Mouse (Mus musculus): ENCODE data around the gene Gtf3c6.

Gtf3c6 gene

DNA sequence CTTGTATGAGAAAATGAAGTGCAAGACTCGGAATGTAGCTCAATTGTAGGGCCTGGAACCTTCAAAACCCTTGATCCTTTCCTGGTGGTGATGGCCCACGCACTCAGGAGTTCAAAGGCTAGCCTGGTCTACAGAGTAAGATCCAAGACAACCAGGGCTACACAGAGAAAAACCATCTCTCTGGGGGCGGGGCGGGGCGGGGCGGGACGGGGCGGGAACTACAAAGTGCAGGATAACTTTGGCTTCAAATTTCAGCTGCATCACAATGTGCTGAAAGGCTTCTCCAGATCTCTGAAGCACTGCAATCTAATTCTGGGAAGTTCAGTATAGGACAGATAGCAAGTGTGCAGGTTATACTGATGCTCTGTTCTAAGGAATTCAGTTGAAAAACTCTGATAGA, 1.6 kb upstream of the Gtf3c6 start:
- DNase-seq (ENCODE audit: inconsistent age in 2 of 2, low spot score in 1 of 2): no peak

GRCm38 (mm10) chr10:40258976-40259375, 1.1 kb upstream of the Gtf3c6 start:
- DNase-seq (ENCODE audit: inconsistent age in 2 of 2, low spot score in 1 of 2): peak in 1 of 2 experiments; percentile 85

GRCm38 (mm10) chr10:40258401-40258966, 576 bp upstream of the Gtf3c6 start:
- DNase-seq (ENCODE audit: inconsistent age in 2 of 2, low spot score in 1 of 2): peak; percentile 67 to 85

DNA sequence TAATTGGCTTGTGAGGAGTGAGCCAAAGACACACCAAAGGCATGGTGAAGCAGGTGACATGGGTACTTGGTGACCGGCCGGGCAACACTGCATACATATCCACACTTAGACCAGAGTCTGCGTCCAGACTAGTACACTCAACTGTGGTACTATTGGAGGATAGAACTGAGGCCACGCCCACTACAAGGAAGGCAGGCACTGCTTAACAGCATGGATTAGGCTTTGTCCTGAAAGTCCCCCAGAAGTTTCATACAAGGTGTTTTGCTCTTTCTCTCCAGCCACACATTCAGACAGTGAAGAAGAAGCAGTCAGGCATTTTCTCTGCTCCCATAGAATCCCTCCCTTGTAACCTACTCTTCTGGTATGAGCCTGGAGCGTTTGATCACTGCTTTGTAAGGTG, 1.2 kb downstream of the Gtf3c6 start:
- peak; percentile 71 to 88 for DNase-seq (ENCODE audit: inconsistent age in 2 of 2, low spot score in 1 of 2)

DNA sequence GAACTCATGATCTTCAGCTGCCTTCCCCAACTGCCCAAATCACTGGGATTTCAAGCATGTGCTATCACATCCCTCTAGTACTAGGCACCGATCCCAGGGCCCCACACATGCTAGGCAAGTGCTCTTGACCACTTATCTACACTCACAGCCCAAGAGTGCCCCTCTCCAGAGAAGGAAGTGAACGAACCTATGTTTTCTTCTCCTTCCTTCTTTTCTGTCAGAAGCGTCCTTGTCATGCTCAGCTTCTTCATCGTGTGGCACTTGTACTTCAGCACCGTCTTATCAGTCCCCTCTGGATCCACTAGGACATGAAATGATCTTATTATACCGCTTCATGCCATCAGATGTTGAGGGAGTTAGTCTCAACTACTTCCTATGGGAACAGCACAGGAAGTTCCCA, 6.9 kb downstream of the Gtf3c6 start:
- DNase-seq (ENCODE audit: inconsistent age in 2 of 2, low spot score in 1 of 2): no peak

DNA sequence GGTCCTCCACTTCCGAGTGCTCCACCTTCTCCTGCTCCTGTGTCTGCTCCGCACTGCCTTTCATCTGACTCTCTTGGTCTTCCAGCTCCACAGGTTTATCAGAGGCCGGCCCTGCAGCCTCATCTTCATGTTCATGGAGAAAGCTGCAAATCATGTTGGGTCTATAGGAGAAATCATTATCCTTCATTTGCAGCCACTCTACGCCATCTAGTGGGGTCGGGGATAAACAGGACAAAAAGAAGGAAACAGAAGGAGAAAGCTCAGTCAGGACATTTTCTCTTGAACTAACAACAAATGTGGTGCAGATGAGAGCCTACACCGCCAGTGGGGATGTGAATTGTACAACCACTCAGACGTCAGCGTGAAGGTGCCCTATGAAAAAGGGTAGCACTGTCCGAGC, 8.3 kb downstream of the Gtf3c6 start:
- DNase-seq (ENCODE audit: inconsistent age in 2 of 2, low spot score in 1 of 2): peak in 1 of 2 experiments; percentile 37

DNA sequence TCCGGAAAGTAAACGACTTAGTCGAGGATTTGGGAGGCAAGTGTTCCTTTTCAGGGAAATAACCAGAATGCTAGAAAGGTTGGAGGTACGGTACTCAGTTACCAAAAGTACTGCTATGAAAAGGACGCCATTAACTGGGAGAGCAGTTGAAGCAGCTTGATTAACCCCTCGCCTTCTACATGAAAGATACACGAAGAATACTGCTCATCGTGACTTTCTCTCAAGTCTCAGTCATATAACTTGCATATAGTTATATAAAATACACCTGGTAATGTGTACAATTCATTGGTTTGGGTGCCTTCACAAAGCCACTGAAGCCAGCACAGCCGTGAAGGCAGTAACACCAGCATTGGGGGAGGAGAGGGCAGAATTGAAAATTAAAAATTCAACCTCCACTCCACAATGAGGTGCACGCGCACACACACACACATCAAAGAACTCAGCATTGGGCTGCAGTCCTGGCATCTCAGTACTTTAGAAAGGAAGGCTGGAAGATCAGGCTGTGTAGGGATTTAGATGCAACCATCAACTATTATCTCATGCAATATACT, 10.7 kb downstream of the Gtf3c6 start:
- no peak for DNase-seq (ENCODE audit: inconsistent age in 2 of 2, low spot score in 1 of 2)

GRCm38 (mm10) chr10:40246374-40247165, 11.3 kb downstream of the Gtf3c6 start, which contains the start of gene Rpf2:
Rpf2 (minus strand) TSS chr10:40247036.
- DNase-seq (ENCODE audit: inconsistent age in 2 of 2, low spot score in 1 of 2): peak; percentile 86 to 93

GRCm38 (mm10) chr10:40237826-40238225, 20.1 kb downstream of the Gtf3c6 start:
- peak in 1 of 2 experiments; percentile 80 for DNase-seq (ENCODE audit: inconsistent age in 2 of 2, low spot score in 1 of 2)

- DNase-seq (ENCODE audit: inconsistent age in 2 of 2, low spot score in 1 of 2): no peak
These were observed 24.7 kb downstream of the Gtf3c6 start for GRCm38 (mm10) chr10:40233241-40233640.

DNA sequence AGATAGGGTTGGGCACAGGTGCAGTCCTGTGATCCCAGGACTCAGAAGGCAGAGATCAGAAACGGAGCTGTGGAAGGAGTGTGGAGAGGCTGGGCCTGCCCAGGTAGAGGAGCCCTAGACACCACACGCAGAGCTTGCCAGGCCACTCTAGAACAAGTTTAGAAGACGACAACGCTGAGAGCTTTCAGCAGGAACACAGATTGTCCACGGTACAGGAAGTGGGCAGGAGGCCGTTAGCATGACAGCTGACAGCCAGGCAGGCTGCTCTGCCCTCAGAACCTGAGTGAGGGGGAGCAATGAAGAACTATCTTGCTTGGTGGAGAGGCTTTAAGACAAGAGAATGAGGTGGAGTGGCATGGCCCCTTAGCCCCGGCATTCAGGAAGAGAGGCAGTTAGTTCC, 25.5 kb downstream of the Gtf3c6 start:
- no peak for DNase-seq (ENCODE audit: inconsistent age in 2 of 2, low spot score in 1 of 2)

DNA sequence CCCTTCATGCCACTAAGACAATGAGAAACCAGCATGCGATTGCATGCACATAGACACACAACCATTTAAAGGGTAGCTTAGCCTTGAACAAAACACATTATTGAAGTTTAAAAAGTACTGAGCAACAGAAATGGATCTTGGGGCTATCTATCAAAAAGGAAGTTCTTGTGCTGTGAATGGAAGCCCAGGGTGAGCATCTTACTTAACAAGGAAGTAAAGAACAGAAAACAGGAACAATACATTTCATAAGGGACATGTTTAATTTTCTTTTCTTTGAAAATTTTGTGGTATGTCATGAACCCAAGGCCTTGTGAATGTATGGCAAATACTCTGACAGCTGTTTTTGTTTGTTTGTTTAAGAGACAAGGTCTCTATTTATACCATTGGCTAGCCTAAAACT, 28.2 kb downstream of the Gtf3c6 start:
- no peak for DNase-seq (ENCODE audit: inconsistent age in 2 of 2, low spot score in 1 of 2)

- DNase-seq (ENCODE audit: inconsistent age in 2 of 2, low spot score in 1 of 2): no peak
These were observed 30.1 kb downstream of the Gtf3c6 start for GRCm38 (mm10) chr10:40227660-40228303.

- DNase-seq (ENCODE audit: inconsistent age in 2 of 2, low spot score in 1 of 2): no peak
These were observed 39.0 kb downstream of the Gtf3c6 start for GRCm38 (mm10) chr10:40218874-40219273.

DNA sequence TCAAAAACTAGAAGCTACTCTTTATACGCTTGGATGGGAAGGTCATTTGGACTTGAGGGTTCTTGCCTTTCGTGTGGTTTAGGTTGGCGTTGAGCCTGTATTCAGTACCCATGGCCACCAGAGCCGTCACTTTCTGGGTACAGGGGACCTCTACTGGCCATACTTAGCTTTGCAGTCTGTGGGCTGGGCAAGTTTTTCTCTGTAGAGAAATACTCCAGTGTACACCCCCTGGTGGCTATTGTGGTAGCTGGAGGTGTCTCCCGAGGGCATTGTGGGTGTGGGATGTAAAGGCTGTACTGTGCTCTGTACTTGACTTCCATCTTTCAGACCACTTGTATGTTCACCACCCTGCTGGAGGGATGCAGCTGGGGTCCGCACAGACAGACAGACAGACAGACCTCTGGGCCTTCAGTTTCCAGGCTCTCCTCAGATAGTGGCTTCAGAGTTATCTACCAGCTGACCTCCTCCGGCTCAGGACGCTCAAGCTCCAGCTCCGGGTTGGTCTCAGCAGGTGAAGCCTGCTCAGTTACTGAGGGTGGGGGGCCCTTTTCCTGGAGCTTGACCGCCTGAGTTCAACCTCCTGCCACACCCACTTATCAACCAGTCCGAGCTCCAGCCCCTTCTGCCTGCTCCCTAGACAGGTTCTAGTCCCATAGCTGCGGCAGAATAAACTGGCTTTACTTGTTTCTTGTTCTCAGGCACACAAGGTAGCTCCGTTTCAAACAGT, 45.3 kb downstream of the Gtf3c6 start:
- DNase-seq (ENCODE audit: inconsistent age in 2 of 2, low spot score in 1 of 2): peak; percentile 92 to 98
